Mouse (Mus musculus) kidney, adult 11 months (tissue): ENCODE data around the gene Camk2g.

Experiments used
- DNase-seq: peaks from one replicate; pipeline ENCODE4 v3.0.0; 2022

Camk2g gene

GRCm38 (mm10) chr14:20806116-20806840 lies 12.4 kb upstream of the Camk2g start:
- DNase-seq: peak; percentile 61

- DNase-seq: peak; percentile 82
Measured at GRCm38 (mm10) chr14:20804964-20805672, 11.2 kb upstream of the Camk2g start.

DNA sequence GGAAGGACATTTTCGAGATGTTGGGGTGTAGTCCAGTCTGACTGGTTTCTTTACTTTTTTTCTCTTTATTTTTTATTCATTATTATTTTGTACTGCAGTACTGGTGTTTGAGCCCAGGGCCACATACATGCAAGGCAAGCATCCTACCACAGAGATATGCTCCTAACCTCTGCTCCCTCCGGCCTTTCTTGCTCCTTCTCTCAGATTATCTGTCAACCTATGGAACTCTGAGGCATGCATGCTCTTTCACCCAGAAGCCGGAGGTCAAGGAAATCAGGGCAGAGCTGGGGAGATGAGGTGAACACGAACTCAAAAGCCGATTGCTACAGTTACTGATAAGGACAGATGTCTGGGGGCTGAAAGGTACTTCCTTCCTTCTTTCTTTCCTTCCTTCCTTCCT lies 10.6 kb upstream of the Camk2g start:
- DNase-seq: no peak

DNA sequence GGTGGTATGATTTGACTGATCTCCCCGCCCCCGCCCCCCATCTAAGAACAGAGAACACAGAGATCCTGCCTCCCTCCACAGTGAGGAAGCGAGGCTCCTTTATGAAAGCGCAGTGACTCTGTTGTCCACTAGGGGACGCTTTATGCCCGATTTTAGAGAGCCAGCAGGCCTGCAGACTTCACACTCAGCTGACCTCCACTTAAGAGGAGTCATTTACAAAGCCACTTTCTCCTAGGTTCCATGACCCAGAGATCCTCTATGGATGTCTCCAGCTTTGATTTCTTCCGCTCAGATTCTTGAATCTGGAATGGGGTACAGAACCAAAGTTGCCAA lies 9.7 kb upstream of the Camk2g start:
- DNase-seq: peak; percentile 69

GRCm38 (mm10) chr14:20802926-20803605 lies 9.2 kb upstream of the Camk2g start:
- no peak for DNase-seq

DNA sequence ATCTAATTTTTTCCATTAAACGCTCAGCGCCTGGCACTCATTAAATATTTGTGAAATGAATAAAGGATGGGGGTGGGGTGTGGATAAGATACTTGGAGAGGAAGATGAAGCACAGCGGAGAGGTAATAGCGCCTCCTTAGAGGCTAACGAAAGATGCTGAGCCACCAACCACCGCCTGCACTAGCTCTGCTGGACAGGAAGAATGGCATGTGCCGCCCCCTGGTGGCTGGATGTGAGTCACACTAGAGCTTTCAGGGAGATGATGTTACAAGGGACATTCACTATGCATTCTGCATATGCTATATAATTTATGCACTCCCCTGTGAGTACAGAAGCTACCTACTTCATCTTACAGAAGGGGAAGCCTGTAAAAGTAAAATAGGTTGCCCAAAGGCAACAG lies 4.9 kb upstream of the Camk2g start:
- DNase-seq: peak; percentile 72

DNA sequence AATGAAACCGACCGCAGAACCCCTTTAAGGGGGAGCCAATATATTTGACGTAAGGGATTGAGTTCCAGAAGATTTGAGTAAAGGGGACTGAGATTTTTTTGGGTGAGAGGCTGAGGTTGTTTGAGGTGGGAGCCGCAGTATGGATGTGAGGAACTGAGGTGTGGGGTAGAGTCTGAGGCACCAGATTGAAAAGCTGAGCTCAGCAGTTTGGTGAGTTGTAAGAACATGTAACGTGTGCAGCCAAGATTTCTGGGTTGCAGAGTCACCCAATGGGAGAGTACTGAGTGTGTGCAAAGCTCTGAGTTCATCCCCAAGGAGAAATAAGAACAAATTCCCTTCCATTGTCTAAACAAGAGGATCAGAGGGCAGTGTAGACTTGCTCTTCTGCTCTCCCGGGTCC lies 4.4 kb upstream of the Camk2g start:
- DNase-seq: no peak

DNA sequence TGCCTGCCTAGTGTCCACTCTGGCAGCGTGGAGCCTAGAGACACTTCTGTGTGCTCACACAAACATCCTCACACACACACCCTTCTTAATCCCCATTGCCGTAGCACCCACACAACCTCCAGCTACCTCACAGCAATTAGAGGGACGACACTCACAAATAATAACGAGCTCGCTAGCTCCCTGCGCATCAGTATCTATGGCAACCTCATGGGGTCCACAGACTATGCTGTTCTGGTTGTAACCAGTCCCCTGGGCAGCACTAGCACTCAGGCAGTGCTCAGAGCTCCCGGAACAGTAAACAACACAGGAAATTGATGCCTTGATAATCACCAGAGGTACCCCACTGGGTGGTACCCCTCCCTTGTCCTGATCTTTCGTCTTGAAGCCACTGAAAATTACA lies 2.8 kb upstream of the Camk2g start:
- no peak for DNase-seq

DNA sequence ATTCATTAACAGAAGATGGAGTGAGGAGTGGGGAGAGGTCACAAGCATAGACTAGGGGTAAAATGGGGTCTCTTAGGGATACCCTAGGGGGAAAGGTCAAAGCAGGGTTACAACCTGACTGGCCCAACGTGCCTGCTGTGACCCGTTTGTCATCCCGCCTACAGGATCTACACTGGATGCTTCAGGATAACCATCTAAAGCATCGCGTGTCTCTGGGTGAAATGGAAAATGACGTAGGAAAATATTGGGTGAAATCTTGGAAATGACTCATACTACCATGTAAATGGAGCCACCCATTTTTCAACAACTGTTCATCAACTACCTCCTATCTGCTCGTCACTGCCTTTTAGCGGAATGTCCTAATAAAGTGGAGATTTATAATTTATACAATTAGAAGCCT lies 2.3 kb upstream of the Camk2g start:
- DNase-seq: no peak

DNA sequence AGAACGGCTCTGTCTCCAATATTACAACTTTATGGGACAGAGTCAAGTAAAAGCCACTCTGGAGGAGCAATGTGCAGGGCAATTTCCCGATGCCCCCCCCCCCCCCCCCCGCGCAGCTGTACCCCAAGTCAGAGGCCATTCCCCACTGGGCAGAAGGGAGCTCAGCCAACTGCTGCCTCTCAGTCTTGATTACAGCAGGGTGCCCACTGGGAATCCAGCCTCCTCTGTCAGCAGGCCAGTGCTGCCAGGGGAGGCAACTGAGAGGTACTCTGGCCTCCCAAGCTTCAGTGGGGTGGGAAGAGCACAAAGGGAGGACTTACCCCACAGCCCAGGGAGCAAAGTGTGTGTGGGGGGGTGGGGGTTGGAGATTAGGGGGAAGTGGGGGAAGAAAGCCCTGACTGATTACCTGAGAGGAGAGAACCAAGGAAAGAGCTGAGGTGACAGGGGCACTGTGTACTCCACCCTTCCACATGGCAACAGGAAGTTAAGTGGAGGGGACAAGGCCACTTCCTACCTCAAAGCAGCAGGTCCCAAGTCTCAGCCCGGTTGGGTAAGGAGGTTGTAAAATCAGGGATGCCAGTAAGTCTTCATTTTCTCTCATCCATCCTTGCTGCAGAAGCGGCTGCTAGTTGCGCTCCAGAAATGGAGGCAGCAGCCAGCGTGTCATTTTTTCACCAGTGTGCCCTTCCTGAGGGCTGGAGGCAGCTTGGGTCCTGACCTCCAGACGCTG lies 1.7 kb upstream of the Camk2g start:
- no peak for DNase-seq

GRCm38 (mm10) chr14:20794589-20794988 lies 701 bp upstream of the Camk2g start:
- DNase-seq: no peak

DNA sequence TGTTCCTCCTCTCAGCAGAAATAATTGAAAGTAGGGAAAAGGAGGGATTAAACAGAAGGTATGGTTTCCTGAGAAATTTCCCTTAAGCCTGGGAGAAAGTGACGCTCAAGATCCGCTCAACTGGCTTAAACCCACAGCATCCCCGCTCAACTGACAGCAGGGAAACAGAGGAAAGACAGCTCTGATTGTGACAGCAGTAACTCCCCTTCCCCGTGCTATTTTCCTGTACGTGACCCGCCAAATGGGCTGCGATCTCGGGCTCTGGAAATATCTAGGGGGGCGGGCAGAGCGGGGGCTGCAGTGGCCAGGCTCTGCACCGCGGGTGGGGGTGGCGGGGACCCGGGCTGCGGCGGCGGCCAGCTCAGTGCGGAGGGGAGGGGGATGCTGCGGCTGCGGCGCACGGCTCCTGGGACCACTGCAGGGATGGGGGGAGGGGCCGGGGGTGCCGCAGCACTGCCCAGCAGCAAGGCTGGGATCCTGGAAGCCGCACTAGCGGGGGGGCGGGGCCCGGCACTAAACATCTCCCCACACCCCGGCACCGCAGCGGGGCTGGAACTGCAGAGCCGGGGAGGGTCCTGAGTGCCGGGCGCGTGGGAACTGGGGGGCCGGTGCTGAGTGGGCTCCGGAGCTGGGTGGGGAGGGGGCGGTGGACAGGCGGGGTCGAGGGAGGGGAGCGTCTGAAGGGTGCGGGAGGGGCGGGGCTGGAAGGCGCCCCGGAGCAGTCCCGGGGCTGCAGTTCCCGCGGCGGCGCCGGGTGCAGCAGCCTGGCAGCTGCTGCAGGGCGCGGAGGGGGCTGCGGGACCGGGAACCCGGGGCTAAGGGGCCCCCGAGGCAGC lies 748 bp downstream of the Camk2g start:
- DNase-seq: no peak

DNA sequence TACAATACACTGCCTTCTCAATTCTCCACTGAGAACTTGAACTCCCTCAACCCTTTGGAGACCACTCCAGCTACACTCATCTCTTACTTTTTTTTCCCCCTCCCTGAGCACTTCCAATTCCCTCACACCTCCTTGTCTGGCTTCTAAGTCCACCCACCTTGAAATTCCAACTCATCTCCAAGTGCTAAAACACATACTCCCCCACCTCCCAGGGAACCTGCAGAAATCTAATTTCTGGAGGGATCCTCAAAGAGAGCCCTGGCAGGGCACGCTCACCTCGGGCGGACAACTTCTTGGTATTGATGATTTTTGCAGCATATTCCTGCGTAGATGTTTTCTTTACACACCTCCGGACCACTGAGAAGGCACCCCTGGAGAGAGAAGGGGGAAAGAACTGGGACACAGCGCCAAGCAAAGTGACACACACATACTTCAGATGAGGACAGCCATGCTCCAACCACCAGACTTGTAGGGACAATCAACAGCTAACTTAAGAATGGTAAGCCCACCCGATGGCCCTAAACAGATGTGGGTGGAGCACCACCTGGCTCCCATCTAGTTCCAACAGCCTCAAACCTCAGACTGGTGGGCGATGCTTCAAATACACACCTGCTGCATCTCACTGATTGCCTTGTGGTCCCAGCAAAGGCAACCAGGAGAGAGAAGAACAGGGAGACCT lies 1.5 kb downstream of the Camk2g start:
- DNase-seq: no peak

DNA sequence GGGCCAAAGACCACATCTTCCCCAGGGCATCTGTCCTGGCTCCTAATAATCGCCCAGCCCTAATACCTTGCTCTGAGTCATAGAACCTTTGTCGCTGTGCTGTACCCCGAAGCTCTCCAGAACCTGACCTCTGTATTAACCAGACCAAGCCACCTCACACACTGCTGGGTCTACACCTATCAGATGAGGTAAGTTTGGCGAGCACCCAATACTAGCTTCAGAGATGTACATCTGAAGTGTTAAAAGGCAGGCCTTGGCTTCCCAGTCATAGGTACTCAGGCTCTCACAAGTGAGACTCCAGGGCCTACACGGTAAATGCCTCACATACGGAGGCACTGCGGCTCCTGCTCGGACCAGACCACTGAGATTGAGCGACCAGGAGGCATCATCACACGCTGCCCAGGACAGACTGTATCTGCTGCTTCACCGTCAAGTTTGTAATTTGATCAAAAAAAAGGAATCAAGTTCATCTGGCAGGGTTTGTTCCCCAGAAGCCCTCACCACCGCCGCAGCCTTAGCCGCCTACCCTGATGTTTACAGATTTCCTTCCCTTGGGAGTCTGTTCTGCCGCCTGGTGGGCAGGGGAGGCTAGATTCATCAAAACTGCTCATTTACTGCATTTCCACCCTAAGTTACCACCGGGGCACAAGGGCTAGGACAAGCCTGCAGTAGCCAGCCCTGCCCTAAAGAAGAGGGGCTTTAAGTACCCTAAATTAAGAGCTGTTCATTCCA lies 2.2 kb downstream of the Camk2g start:
- DNase-seq: no peak

GRCm38 (mm10) chr14:20790996-20791395 lies 2.9 kb downstream of the Camk2g start:
- no peak for DNase-seq

GRCm38 (mm10) chr14:20790445-20790844 lies 3.4 kb downstream of the Camk2g start:
- no peak for DNase-seq

DNA sequence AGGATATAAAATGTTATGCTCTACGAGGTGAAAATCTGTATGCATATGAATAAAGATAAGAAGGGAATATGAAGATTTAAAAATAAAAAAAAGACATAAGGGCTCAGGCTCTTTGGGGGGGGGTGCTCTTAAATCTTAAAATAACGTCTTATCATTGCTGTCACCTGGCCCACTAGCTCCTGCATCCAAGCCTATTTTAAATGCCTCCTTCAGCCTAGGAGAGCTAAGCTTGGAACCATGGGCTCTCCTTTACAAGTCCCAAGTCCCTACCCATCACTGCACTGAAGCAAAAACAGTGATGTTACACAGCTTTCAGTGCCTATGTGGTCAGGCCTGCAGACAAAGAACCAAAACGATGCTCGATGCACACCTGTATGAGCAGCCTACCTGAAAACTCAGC lies 4.3 kb downstream of the Camk2g start:
- DNase-seq: no peak

DNA sequence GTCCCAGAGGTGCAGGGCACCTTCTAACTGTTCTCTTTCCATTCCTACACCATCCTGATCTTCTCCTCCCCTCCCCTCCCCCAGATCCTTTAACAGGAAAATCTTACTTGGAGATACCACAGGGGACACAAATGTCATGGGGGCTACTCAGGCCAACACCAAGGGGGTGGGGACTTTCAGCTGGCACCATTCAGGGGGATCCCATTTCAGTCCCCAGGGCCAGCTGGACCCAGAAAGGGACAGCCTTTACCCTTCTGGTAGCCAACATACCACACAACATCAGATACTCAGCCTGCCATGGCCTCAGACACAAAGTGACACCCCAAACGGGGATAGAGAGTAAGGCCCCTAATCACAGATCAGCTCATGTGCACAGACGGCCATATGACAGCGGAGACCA lies 5.7 kb downstream of the Camk2g start:
- DNase-seq: no peak

GRCm38 (mm10) chr14:20786611-20787015 lies 7.3 kb downstream of the Camk2g start:
- no peak for DNase-seq

GRCm38 (mm10) chr14:20786020-20786419 lies 7.9 kb downstream of the Camk2g start:
- DNase-seq: no peak

DNA sequence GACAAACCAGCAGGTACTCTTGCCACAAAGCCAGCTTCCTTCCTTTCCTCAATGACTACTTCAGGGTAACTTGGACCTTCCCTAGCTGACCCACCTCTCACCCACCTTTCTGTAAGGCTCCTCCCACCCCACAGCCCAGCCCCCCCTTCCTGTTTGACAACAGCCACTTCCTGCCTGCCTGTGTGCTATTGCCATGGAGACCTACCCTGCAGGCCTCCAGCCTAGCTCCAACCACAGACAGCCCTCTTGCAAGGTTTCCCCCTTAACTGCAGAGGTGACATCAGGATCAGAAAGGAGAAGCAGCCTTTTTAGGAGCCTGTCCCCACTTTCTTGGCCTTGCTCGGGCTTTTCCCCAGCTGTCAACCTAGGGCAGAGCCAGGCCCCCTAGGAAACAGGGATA lies 8.7 kb downstream of the Camk2g start:
- no peak for DNase-seq
